Mouse (Mus musculus) liver, embryonic 11.5 days (tissue): ENCODE data around the gene Spats2l. TPM values are rescaled to one million over a fixed set of nuclear protein-coding genes. Genes with fewer than 3 reads are reported as not detected.

Experiments
- ATAC-seq: fragments of 200-750 bp; cut with Nextera tagmentation; replicated peaks from 2 replicates; pipeline ENCODE4 v1.8.0; 2017; ENCODE audit warnings: moderate number of reproducible peaks, mild to moderate bottlenecking, moderate TSS enrichment, moderate library complexity; ENCODE audit not compliant: low FRiP score
- DNase-seq: peaks from one replicate; pipeline ENCODE4 v3.0.0-alpha.2; 2017; ENCODE audit warnings: low spot score
- H3K27ac ChIP-seq: fragments of 300-500 bp; sonication (generic); 2 replicates; pipeline ENCODE4 v1.5.1; 2014; ENCODE audit warnings: mild to moderate bottlenecking, low read depth, low read length, control low read depth
- H3K27me3 ChIP-seq: fragments of 300-500 bp; sonication (generic); replicated peaks from 2 replicates; pipeline ENCODE4 v1.6.1; 2014; ENCODE audit warnings: low read length, mixed read lengths; ENCODE audit not compliant: control insufficient read depth, insufficient read depth
- H3K36me3 ChIP-seq: fragments of 300-500 bp; sonication (generic); 2 replicates; pipeline ENCODE4 v1.6.1; 2014; ENCODE audit warnings: mild to moderate bottlenecking, low read length, moderate library complexity, mixed read lengths; ENCODE audit not compliant: control insufficient read depth, insufficient read depth
- H3K4me1 ChIP-seq: fragments of 300-500 bp; sonication (generic); replicated peaks from 2 replicates; pipeline ENCODE4 v1.6.1; 2014; ENCODE audit warnings: low read length, mixed read lengths; ENCODE audit not compliant: control insufficient read depth, insufficient read depth
- H3K4me2 ChIP-seq: fragments of 300-500 bp; sonication (generic); 2 replicates; pipeline ENCODE4 v1.6.1; 2014; ENCODE audit warnings: mild to moderate bottlenecking, control low read depth, moderate library complexity
- H3K4me3 ChIP-seq: fragments of 300-500 bp; sonication (generic); 2 replicates; pipeline ENCODE4 v1.5.1; 2014; ENCODE audit warnings: low read depth, low read length, control low read depth
- H3K9ac ChIP-seq: fragments of 300-500 bp; sonication (generic); 2 replicates; pipeline ENCODE4 v1.6.1; 2014; ENCODE audit warnings: low read depth, low read length, control low read depth
- H3K9me3 ChIP-seq: fragments of 300-500 bp; sonication (generic); 2 replicates; pipeline ENCODE4 v1.6.1; 2016; ENCODE audit warnings: low read length, inconsistent platforms, mixed read lengths; ENCODE audit not compliant: control insufficient read depth
- WGBS: fragments of 180-500 bp; shearing (Covaris S2); extraction: QIAGEN DNeasy Blood & Tissue Kit; methylation state at CpG from one replicate; pipeline ENCODE4 v1.1.7; 2014; 5-methylcytosine and 5-hydroxymethylcytosine counted together
- polyA plus RNA-seq: library from polyadenylated mRNA; unstranded; fragments of >200 nt; fragmentation: Nextera tagmentation; extraction: Ambion mirVana; gene quantifications from 2 replicates; pipeline ENCODE4 v1.2.1, GENCODE M21; 2014

Gene Spats2l
- polyA plus RNA-seq, 1 experiment from 2014 or later = 18.0 TPM

- H3K27ac ChIP-seq = no peak overlapping the region
- no peak overlapping the region for H3K4me2 ChIP-seq
Measured at GRCm38 (mm10) chr1:57889803-57890202, 115.8 kb downstream of the Spats2l start.

GRCm38 (mm10) chr1:57890259-57890902 is 116.4 kb downstream of the Spats2l start:
- no peaks in the 10 kb centered on the region for H3K36me3 ChIP-seq
- H3K4me2 ChIP-seq = no peak overlapping the region
- no peak for DNase-seq
- ATAC-seq = no peak
- no peaks in the 10 kb centered on the region for H3K4me1 ChIP-seq
- H3K4me3 ChIP-seq = no peak overlapping the region
- no peaks in the 10 kb centered on the region for H3K27me3 ChIP-seq
- no peaks in the 10 kb centered on the region for H3K9me3 ChIP-seq
- WGBS = 37% methylated on average over 5 of the region's 5 CpGs
- H3K9ac ChIP-seq = no peak overlapping the region
- H3K27ac ChIP-seq = no peak overlapping the region

More at GRCm38 (mm10) chr1:57889803-57890202, 115.8 kb downstream of the Spats2l start:
- no peaks in the 10 kb centered on the region for H3K9me3 ChIP-seq
- DNase-seq = no peak
- H3K27me3 ChIP-seq = no peaks in the 10 kb centered on the region
- H3K9ac ChIP-seq = no peak overlapping the region
- WGBS = 44% methylated on average over 5 of the region's 5 CpGs
- H3K4me1 ChIP-seq = no peaks in the 10 kb centered on the region
- H3K36me3 ChIP-seq = no peaks in the 10 kb centered on the region
- no peak for ATAC-seq
- H3K4me3 ChIP-seq = no peak overlapping the region

DNA sequence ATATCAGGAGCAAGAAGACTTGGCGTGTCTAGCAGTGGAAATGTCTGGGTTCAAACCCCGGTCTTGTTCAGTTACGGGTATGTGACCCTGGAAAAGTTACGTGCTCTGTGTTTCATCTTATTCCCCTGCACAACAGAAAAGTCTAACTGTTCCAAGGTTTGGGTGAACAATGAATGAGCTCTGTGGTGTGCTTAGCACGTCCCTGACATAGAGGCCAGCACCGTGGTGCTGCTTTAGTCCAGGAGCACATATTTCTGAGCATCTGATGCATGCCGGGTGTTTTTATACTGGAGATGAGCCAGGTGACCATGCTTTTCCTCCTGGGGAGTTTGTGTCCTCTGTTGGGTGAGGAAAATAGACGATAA is 116.9 kb downstream of the Spats2l start:
- H3K9ac ChIP-seq = no peak overlapping the region
- H3K4me2 ChIP-seq = no peak overlapping the region
- no peaks in the 10 kb centered on the region for H3K36me3 ChIP-seq
- ATAC-seq = no peak
- no peaks in the 10 kb centered on the region for H3K4me1 ChIP-seq
- H3K27me3 ChIP-seq = no peaks in the 10 kb centered on the region
- no peak overlapping the region for H3K27ac ChIP-seq
- WGBS = 78% methylated on average over 8 of the region's 8 CpGs
- no peaks in the 10 kb centered on the region for H3K9me3 ChIP-seq
- no peak for DNase-seq
- H3K4me3 ChIP-seq = no peak overlapping the region

DNA sequence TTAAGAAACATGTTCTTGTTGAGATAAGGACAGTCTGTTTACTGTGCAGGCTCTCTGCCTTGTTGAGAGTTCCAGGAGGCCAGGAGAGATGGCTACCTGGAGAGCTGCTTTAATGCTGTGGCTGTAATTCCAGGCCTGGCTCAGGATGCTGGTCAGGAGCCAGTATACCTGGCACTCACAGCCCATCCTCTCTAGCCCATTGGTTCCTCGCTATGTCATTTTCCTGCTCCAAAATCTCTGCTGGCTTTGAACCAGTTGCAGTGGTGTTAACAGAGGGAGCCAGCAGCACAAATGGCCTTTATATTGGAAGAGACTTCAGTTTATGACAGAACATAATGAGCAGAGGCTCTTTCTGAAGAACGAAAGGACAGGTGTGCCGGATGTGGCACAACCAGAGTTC is 127.5 kb downstream of the Spats2l start:
- Histone ChIP-seq H3K27me3 (no peaks in the 10 kb centered on the region), H3K9me3 (no peaks in the 10 kb centered on the region), H3K9ac (no peak overlapping the region), H3K4me3 (no peak overlapping the region), H3K36me3 (no peaks in the 10 kb centered on the region), H3K4me2 (no peak overlapping the region), H3K27ac (no peak overlapping the region), H3K4me1 (no peaks in the 10 kb centered on the region)
- ATAC-seq (no peak), DNase-seq (no peak)
- 81% methylated on average over 3 of the region's 3 CpGs for WGBS

DNA sequence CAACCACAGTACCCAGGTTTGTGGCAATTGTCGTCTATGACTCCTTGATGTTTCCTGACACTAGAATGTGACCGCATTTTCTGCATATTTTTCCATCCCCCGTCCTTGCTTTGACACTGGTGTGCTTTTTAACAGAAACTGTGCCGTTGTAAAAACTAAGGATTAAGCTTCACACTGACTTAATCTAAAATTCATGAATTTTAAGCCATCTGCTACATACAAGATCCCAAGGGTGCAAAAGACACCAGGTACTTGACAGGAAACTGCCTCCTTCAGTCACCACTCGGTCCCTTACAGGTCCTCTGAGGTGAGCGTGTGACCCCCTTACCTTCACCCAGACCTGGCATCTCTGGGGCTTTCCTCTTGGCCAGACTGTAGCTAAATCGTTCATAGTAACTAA is 129.8 kb downstream of the Spats2l start:
- H3K4me1 ChIP-seq = no peaks in the 10 kb centered on the region
- ATAC-seq = no peak
- no peak overlapping the region for H3K27ac ChIP-seq
- H3K4me3 ChIP-seq = no peak overlapping the region
- no peak overlapping the region for H3K4me2 ChIP-seq
- DNase-seq = no peak
- no peaks in the 10 kb centered on the region for H3K27me3 ChIP-seq
- H3K36me3 ChIP-seq = no peaks in the 10 kb centered on the region
- no peaks in the 10 kb centered on the region for H3K9me3 ChIP-seq
- no peak overlapping the region for H3K9ac ChIP-seq
- WGBS = 81% methylated on average over 7 of the region's 7 CpGs

GRCm38 (mm10) chr1:57905912-57906311 is 131.9 kb downstream of the Spats2l start:
- ATAC-seq (no peak), DNase-seq (no peak)
- no peak overlapping the region for H3K4me2 ChIP-seq
- H3K9me3 ChIP-seq = no peaks in the 10 kb centered on the region
- H3K4me1 ChIP-seq = no peaks in the 10 kb centered on the region
- H3K4me3 ChIP-seq = no peak overlapping the region
- no peak overlapping the region for H3K27ac ChIP-seq
- H3K27me3 ChIP-seq = no peaks in the 10 kb centered on the region
- WGBS = 69% methylated on average over 3 of the region's 3 CpGs
- H3K36me3 ChIP-seq = no peaks in the 10 kb centered on the region
- H3K9ac ChIP-seq = no peak overlapping the region

DNA sequence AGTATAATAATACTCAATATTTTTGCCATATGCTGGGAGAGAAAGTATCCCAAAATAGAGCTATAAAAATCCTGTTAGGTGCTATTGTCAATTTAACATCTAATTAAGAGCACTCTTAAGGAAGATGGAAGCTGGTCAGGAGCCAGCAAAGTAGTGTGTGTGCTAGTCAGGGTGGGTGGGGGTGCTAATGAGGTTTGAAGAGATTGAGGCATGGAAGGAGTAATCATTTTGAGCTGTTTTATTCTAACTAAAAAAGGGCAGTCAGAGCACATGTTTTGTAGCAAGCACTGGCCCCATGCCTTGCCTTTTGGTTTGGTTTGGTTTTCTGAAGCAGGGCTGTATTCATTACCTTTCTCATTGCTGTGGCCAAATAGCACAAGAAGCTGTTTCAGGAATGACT is 132.3 kb downstream of the Spats2l start:
- H3K9me3 ChIP-seq = no peaks in the 10 kb centered on the region
- H3K9ac ChIP-seq = no peak overlapping the region
- H3K4me2 ChIP-seq = no peak overlapping the region
- no peaks in the 10 kb centered on the region for H3K27me3 ChIP-seq
- ATAC-seq (no peak), DNase-seq (no peak)
- no peak overlapping the region for H3K4me3 ChIP-seq
- no peaks in the 10 kb centered on the region for H3K36me3 ChIP-seq
- no peak overlapping the region for H3K27ac ChIP-seq
- H3K4me1 ChIP-seq = no peaks in the 10 kb centered on the region

DNA sequence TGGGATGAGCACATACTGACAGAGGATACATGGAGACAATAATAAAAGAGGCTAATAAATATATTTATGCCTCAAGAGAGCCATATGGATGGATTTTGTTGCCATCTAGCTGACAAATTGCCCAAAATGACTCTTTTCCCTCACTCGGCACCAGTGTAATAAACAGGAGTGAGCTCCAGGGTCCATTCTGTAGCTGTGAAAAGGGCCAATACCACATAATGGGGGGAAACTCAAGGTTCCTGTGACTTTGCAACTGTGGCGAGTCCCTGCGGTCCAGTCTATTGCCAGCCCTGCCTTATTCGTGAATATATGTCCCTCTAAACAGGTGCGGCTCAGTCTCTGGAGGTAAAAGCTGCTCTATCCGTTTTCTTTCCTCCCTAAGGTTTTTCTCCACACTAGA is 137.6 kb downstream of the Spats2l start:
- Histone ChIP-seq H3K4me3 (no peak overlapping the region), H3K27me3 (no peaks in the 10 kb centered on the region), H3K4me1 (no peaks in the 10 kb centered on the region), H3K9ac (no peak overlapping the region), H3K4me2 (no peak overlapping the region), H3K36me3 (no peaks in the 10 kb centered on the region), H3K9me3 (no peaks in the 10 kb centered on the region), H3K27ac (no peak overlapping the region)
- ATAC-seq (no peak), DNase-seq (no peak)
- WGBS = 79% methylated on average over 6 of the region's 6 CpGs

DNA sequence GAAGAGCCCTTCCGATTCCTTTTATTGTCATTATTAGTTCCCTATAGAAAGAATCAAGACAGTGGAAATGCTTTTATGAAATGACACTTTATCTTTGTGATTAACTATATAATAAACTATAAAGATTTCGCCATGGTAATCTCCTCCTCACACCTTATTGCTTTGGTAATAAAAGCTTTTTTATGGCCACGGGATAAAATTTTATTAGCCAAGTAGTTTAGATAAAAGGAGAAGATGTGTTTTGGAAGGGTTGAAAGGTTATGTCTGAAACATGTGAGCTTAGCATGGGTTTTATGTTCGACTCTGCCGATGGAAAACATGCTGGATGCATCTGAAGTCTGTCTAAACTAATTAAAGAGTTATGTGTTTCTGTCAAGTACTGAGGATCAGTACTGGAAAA is 143.4 kb downstream of the Spats2l start:
- Histone ChIP-seq H3K4me2 (no peak overlapping the region), H3K9ac (no peak overlapping the region), H3K4me3 (no peak overlapping the region), H3K4me1 (no peaks in the 10 kb centered on the region), H3K27me3 (no peaks in the 10 kb centered on the region), H3K36me3 (no peaks in the 10 kb centered on the region), H3K27ac (no peak overlapping the region), H3K9me3 (no peaks in the 10 kb centered on the region)
- DNase-seq (no peak), ATAC-seq (no peak)
- 80% methylated on average over 5 of the region's 5 CpGs for WGBS
